Mouse (Mus musculus) lung, embryonic 16.5 days (tissue): ENCODE data around the gene Tmem92. TPM values are rescaled to one million over a fixed set of nuclear protein-coding genes. Genes with fewer than 3 reads are reported as not detected.

Experiments used
- ATAC-seq: fragments of 200-750 bp; cut with Nextera tagmentation; 2 replicates; pipeline ENCODE4 v1.8.0; 2017; ENCODE audit warnings: low read depth, mild to moderate bottlenecking, moderate library complexity
- H3K27ac ChIP-seq: fragments of 300-500 bp; sonication (generic); 2 replicates; pipeline ENCODE4 v1.5.1; 2014; ENCODE audit warnings: mild to moderate bottlenecking, control low read depth, low read length
- H3K27me3 ChIP-seq: fragments of 300-500 bp; sonication (generic); 2 replicates; pipeline ENCODE4 v1.6.1; 2014; ENCODE audit warnings: low read depth, low read length, mixed read lengths; ENCODE audit not compliant: control insufficient read depth, insufficient read depth
- H3K36me3 ChIP-seq: fragments of 300-500 bp; sonication (generic); 2 replicates; pipeline ENCODE4 v1.6.1; 2014; ENCODE audit warnings: low read length; ENCODE audit not compliant: control insufficient read depth, insufficient read depth
- H3K4me1 ChIP-seq: fragments of 300-500 bp; sonication (generic); replicated peaks from 2 replicates; pipeline ENCODE4 v1.6.1; 2014; ENCODE audit warnings: low read length, mixed read lengths; ENCODE audit not compliant: control insufficient read depth, insufficient read depth
- H3K4me2 ChIP-seq: fragments of 300-500 bp; sonication (generic); 2 replicates; pipeline ENCODE4 v1.6.1; 2014; ENCODE audit warnings: low read depth, low read length, control low read depth
- H3K4me3 ChIP-seq: fragments of 300-500 bp; sonication (generic); 2 replicates; pipeline ENCODE4 v1.5.1; 2014; ENCODE audit warnings: mild to moderate bottlenecking, low read length, control low read depth
- H3K9ac ChIP-seq: fragments of 300-500 bp; sonication (generic); 2 replicates; pipeline ENCODE4 v1.6.1; 2014; ENCODE audit warnings: low read length, control low read depth
- H3K9me3 ChIP-seq: fragments of 300-500 bp; sonication (generic); 2 replicates; pipeline ENCODE4 v1.6.1; 2016; ENCODE audit warnings: low read length; ENCODE audit not compliant: control insufficient read depth
- WGBS: fragments of 180-500 bp; shearing (Covaris S2); extraction: QIAGEN DNeasy Blood & Tissue Kit; methylation state at CpG from one replicate; pipeline ENCODE4 v1.1.7; 2014; 5-methylcytosine and 5-hydroxymethylcytosine counted together
- polyA plus RNA-seq: library from polyadenylated mRNA; unstranded; fragments of >200 nt; fragmentation: Nextera tagmentation; extraction: Ambion mirVana; gene quantifications from 2 replicates; pipeline ENCODE4 v1.2.1, GENCODE M21; 2015

Tmem92 gene
- polyA plus RNA-seq, 1 experiment from 2014 or later, result not detected

- ATAC-seq, result no peak
- no peak overlapping the region for H3K4me3 ChIP-seq
- no peaks in the 10 kb centered on the region for H3K4me1 ChIP-seq
- no peak overlapping the region for H3K27ac ChIP-seq
- no peaks in the 10 kb centered on the region for H3K27me3 ChIP-seq
- H3K9ac ChIP-seq, result no peak overlapping the region
- no peaks in the 10 kb centered on the region for H3K36me3 ChIP-seq
- 98% methylated on average over 2 of the region's 2 CpGs for WGBS
- H3K4me2 ChIP-seq, result no peak overlapping the region
- H3K9me3 ChIP-seq, result no peaks in the 10 kb centered on the region
Measured at GRCm38 (mm10) chr11:94767241-94767640, 15.3 kb downstream of the Tmem92 start.

GRCm38 (mm10) chr11:94762775-94763174 is 19.7 kb downstream of the Tmem92 start:
- H3K27me3 ChIP-seq, result no peaks in the 10 kb centered on the region
- H3K4me2 ChIP-seq, result no peak overlapping the region
- no peak overlapping the region for H3K9ac ChIP-seq
- no peak overlapping the region for H3K27ac ChIP-seq
- no peak overlapping the region for H3K4me3 ChIP-seq
- H3K36me3 ChIP-seq, result no peaks in the 10 kb centered on the region
- no peak for ATAC-seq
- WGBS, result 30% methylated on average over 6 of the region's 6 CpGs
- no peaks in the 10 kb centered on the region for H3K4me1 ChIP-seq
- H3K9me3 ChIP-seq, result no peaks in the 10 kb centered on the region

- no peaks in the 10 kb centered on the region for H3K36me3 ChIP-seq
- no peak overlapping the region for H3K27ac ChIP-seq
- H3K4me2 ChIP-seq, result no peak overlapping the region
- no peak overlapping the region for H3K4me3 ChIP-seq
- no peak for ATAC-seq
- 75% methylated on average over 1 of the region's 1 CpGs for WGBS
- H3K9me3 ChIP-seq, result no peaks in the 10 kb centered on the region
- H3K9ac ChIP-seq, result no peak overlapping the region
- no peaks in the 10 kb centered on the region for H3K27me3 ChIP-seq
- H3K4me1 ChIP-seq, result no peaks in the 10 kb centered on the region
Measured at GRCm38 (mm10) chr11:94762281-94762680, 20.2 kb downstream of the Tmem92 start.

- WGBS, result 67% methylated on average over 7 of the region's 7 CpGs
- no peak overlapping the region for H3K4me2 ChIP-seq
- H3K4me3 ChIP-seq, result no peak overlapping the region
- no peaks in the 10 kb centered on the region for H3K36me3 ChIP-seq
- no peak overlapping the region for H3K27ac ChIP-seq
- no peaks in the 10 kb centered on the region for H3K4me1 ChIP-seq
- ATAC-seq, result no peak
- H3K9me3 ChIP-seq, result no peaks in the 10 kb centered on the region
- H3K9ac ChIP-seq, result no peak overlapping the region
- no peaks in the 10 kb centered on the region for H3K27me3 ChIP-seq
Measured at GRCm38 (mm10) chr11:94760799-94761198, 21.7 kb downstream of the Tmem92 start.

GRCm38 (mm10) chr11:94760364-94760763 is 22.1 kb downstream of the Tmem92 start:
- no peak overlapping the region for H3K4me2 ChIP-seq
- H3K27ac ChIP-seq, result no peak overlapping the region
- H3K4me1 ChIP-seq, result no peaks in the 10 kb centered on the region
- H3K4me3 ChIP-seq, result no peak overlapping the region
- no peaks in the 10 kb centered on the region for H3K9me3 ChIP-seq
- H3K27me3 ChIP-seq, result no peaks in the 10 kb centered on the region
- H3K36me3 ChIP-seq, result no peaks in the 10 kb centered on the region
- H3K9ac ChIP-seq, result no peak overlapping the region
- 61% methylated on average over 3 of the region's 3 CpGs for WGBS
- no peak for ATAC-seq

- no peak for ATAC-seq
- H3K4me1 ChIP-seq, result no peaks in the 10 kb centered on the region
- H3K27ac ChIP-seq, result no peak overlapping the region
- WGBS, result 70% methylated on average over 6 of the region's 6 CpGs
- H3K27me3 ChIP-seq, result no peaks in the 10 kb centered on the region
- H3K9ac ChIP-seq, result no peak overlapping the region
- H3K4me2 ChIP-seq, result no peak overlapping the region
- H3K36me3 ChIP-seq, result no peaks in the 10 kb centered on the region
- H3K4me3 ChIP-seq, result no peak overlapping the region
- no peaks in the 10 kb centered on the region for H3K9me3 ChIP-seq
Measured at GRCm38 (mm10) chr11:94759916-94760315, 22.6 kb downstream of the Tmem92 start.

GRCm38 (mm10) chr11:94752946-94753713 is 29.4 kb downstream of the Tmem92 start:
- ATAC-seq, result no peak
- H3K36me3 ChIP-seq, result no peaks in the 10 kb centered on the region
- H3K27ac ChIP-seq, result no peak overlapping the region
- no peak overlapping the region for H3K4me2 ChIP-seq
- no peak overlapping the region for H3K4me3 ChIP-seq
- no peaks in the 10 kb centered on the region for H3K27me3 ChIP-seq
- no peak overlapping the region for H3K9ac ChIP-seq
- no peaks in the 10 kb centered on the region for H3K4me1 ChIP-seq
- 32% methylated on average over 2 of the region's 2 CpGs for WGBS
- H3K9me3 ChIP-seq, result no peaks in the 10 kb centered on the region

- no peak for ATAC-seq
- 69% methylated on average over 29 of the region's 29 CpGs for WGBS
- Histone ChIP-seq H3K9ac (no peak within 1 kb of the TSS), H3K4me2 (no peak within 1 kb of the TSS), H3K36me3 (no peaks in the 10 kb centered on the region), H3K4me3 (no peak within 1 kb of the TSS), H3K27ac (no peak within 1 kb of the TSS), H3K27me3 (no peaks in the 10 kb centered on the region; the same call in 1 of the 2 replicates), H3K9me3 (peaks cover 2% of the 10 kb centered on the region; the same call in 1 of the 2 replicates), H3K4me1 (no peaks in the 10 kb centered on the region)
Measured at GRCm38 (mm10) chr11:94741732-94742272, 40.7 kb downstream of the Tmem92 start, which contains the start of gene Cdc34b. Gene Cdc34b, plus strand, starts transcription at chr11:94741782.

- H3K4me2 ChIP-seq, result no peak overlapping the region
- H3K4me3 ChIP-seq, result no peak overlapping the region
- no peaks in the 10 kb centered on the region; the same call in 1 of the 2 replicates for H3K27me3 ChIP-seq
- ATAC-seq, result no peak
- WGBS, result 63% methylated on average over 2 of the region's 2 CpGs
- no peak overlapping the region for H3K27ac ChIP-seq
- H3K9me3 ChIP-seq, result no peaks in the 10 kb centered on the region
- H3K4me1 ChIP-seq, result no peaks in the 10 kb centered on the region
- no peaks in the 10 kb centered on the region for H3K36me3 ChIP-seq
- no peak overlapping the region for H3K9ac ChIP-seq
Measured at GRCm38 (mm10) chr11:94735746-94736145, 46.8 kb downstream of the Tmem92 start.
